Mouse (Mus musculus): ENCODE data around the gene Tmem50b.
"Not testable (repeated sequence)": the region's sequence is repeated elsewhere in the genome, so short reads cannot be mapped to it uniquely, and the experiment has no call there.

The Tmem50b gene

GRCm38 (mm10) chr16:91597672-91598010 lies at the start of gene Tmem50b:
Tmem50b (minus strand) TSS chr16:91597800.
- peak; percentile 83 for DNase-seq (ENCODE audit: extremely low spot score, low read depth, low spot score)

GRCm38 (mm10) chr16:91646681-91647419 lies 49.2 kb upstream of the Tmem50b start, which contains the start of gene Gart:
Gart (minus strand) TSS chr16:91646952.
- peak; percentile 41 for DNase-seq (ENCODE audit: extremely low spot score, low read depth, low spot score)

- DNase-seq (ENCODE audit: extremely low spot score, low read depth, low spot score), result peak; percentile 8
Observed at GRCm38 (mm10) chr16:91645995-91646602, 48.5 kb upstream of the Tmem50b start.

- DNase-seq (ENCODE audit: extremely low spot score, low read depth, low spot score), result not testable (repeated sequence)
Observed at GRCm38 (mm10) chr16:91645420-91645819, 47.8 kb upstream of the Tmem50b start.

GRCm38 (mm10) chr16:91644901-91645300 lies 47.3 kb upstream of the Tmem50b start:
- no peak for DNase-seq (ENCODE audit: extremely low spot score, low read depth, low spot score)

- DNase-seq (ENCODE audit: extremely low spot score, low read depth, low spot score), result no peak
Observed at GRCm38 (mm10) chr16:91640171-91640570, 42.6 kb upstream of the Tmem50b start.

- no peak for DNase-seq (ENCODE audit: extremely low spot score, low read depth, low spot score)
Observed at GRCm38 (mm10) chr16:91639636-91640035, 42.0 kb upstream of the Tmem50b start.

GRCm38 (mm10) chr16:91639161-91639560 lies 41.6 kb upstream of the Tmem50b start:
- DNase-seq (ENCODE audit: extremely low spot score, low read depth, low spot score), result no peak

- DNase-seq (ENCODE audit: extremely low spot score, low read depth, low spot score), result no peak
Observed at GRCm38 (mm10) chr16:91633641-91634040, 36.0 kb upstream of the Tmem50b start.

GRCm38 (mm10) chr16:91632940-91633339 lies 35.3 kb upstream of the Tmem50b start:
- DNase-seq (ENCODE audit: extremely low spot score, low read depth, low spot score), result no peak

GRCm38 (mm10) chr16:91632439-91632838 lies 34.8 kb upstream of the Tmem50b start:
- no peak for DNase-seq (ENCODE audit: extremely low spot score, low read depth, low spot score)

GRCm38 (mm10) chr16:91630584-91630983 lies 33.0 kb upstream of the Tmem50b start:
- no peak for DNase-seq (ENCODE audit: extremely low spot score, low read depth, low spot score)

- DNase-seq (ENCODE audit: extremely low spot score, low read depth, low spot score), result no peak
Observed at GRCm38 (mm10) chr16:91629749-91630148, 32.1 kb upstream of the Tmem50b start.

- DNase-seq (ENCODE audit: extremely low spot score, low read depth, low spot score), result no peak
Observed at GRCm38 (mm10) chr16:91628673-91629072, 31.1 kb upstream of the Tmem50b start.

GRCm38 (mm10) chr16:91627831-91628230 lies 30.2 kb upstream of the Tmem50b start:
- no peak for DNase-seq (ENCODE audit: extremely low spot score, low read depth, low spot score)

- no peak for DNase-seq (ENCODE audit: extremely low spot score, low read depth, low spot score)
Observed at GRCm38 (mm10) chr16:91623074-91623473, 25.5 kb upstream of the Tmem50b start.

GRCm38 (mm10) chr16:91620991-91621390 lies 23.4 kb upstream of the Tmem50b start:
- no peak for DNase-seq (ENCODE audit: extremely low spot score, low read depth, low spot score)

GRCm38 (mm10) chr16:91620185-91620584 lies 22.6 kb upstream of the Tmem50b start:
- DNase-seq (ENCODE audit: extremely low spot score, low read depth, low spot score), result no peak

GRCm38 (mm10) chr16:91618511-91619501 lies 21.2 kb upstream of the Tmem50b start, which contains the start of gene Dnajc28:
Dnajc28 (minus strand) TSS chr16:91619026.
- DNase-seq (ENCODE audit: extremely low spot score, low read depth, low spot score), result no peak

- DNase-seq (ENCODE audit: extremely low spot score, low read depth, low spot score), result no peak
Observed at GRCm38 (mm10) chr16:91614552-91614951, 17.0 kb upstream of the Tmem50b start.

GRCm38 (mm10) chr16:91612525-91612924 lies 14.9 kb upstream of the Tmem50b start:
- no peak for DNase-seq (ENCODE audit: extremely low spot score, low read depth, low spot score)
